Mouse (Mus musculus): ENCODE measurements around the gene Ube2t.

The Ube2t gene

GRCm38 (mm10) chr1:134995954-134996353, 33.6 kb downstream of the Ube2t start:
- DNase-seq = peak; percentile 29

GRCm38 (mm10) chr1:134996471-134996870, 34.1 kb downstream of the Ube2t start:
- DNase-seq = no peak

GRCm38 (mm10) chr1:134997568-134997967, 35.2 kb downstream of the Ube2t start:
- DNase-seq = no peak

- no peak for DNase-seq
These were observed 35.9 kb downstream of the Ube2t start for GRCm38 (mm10) chr1:134998231-134998630.

- DNase-seq = no peak
These were observed 38.2 kb downstream of the Ube2t start for GRCm38 (mm10) chr1:135000527-135000926.

- no peak for DNase-seq
These were observed 41.0 kb downstream of the Ube2t start for GRCm38 (mm10) chr1:135003346-135003745.

GRCm38 (mm10) chr1:135005696-135006095, 43.3 kb downstream of the Ube2t start:
- DNase-seq = no peak

- no peak for DNase-seq
These were observed 47.5 kb downstream of the Ube2t start for GRCm38 (mm10) chr1:135009833-135010232.

- no peak for DNase-seq
These were observed 49.5 kb downstream of the Ube2t start for GRCm38 (mm10) chr1:135011912-135012311.

- DNase-seq = no peak
These were observed 50.1 kb downstream of the Ube2t start for GRCm38 (mm10) chr1:135012472-135012871.

- no peak for DNase-seq
These were observed 52.6 kb downstream of the Ube2t start for GRCm38 (mm10) chr1:135014921-135015445.

- no peak for DNase-seq
These were observed 54.7 kb downstream of the Ube2t start for GRCm38 (mm10) chr1:135016907-135017655.

GRCm38 (mm10) chr1:135017656-135018015, 55.3 kb downstream of the Ube2t start:
- DNase-seq = no peak

- DNase-seq = peak; percentile 37
These were observed 56.9 kb downstream of the Ube2t start for GRCm38 (mm10) chr1:135019087-135019774.

- DNase-seq = no peak
These were observed 57.4 kb downstream of the Ube2t start for GRCm38 (mm10) chr1:135019775-135020167.

- no peak for DNase-seq
These were observed 58.0 kb downstream of the Ube2t start for GRCm38 (mm10) chr1:135020281-135020940.

GRCm38 (mm10) chr1:135020970-135021369, 58.6 kb downstream of the Ube2t start:
- DNase-seq = peak; percentile 62

- DNase-seq = no peak
These were observed 59.6 kb downstream of the Ube2t start for GRCm38 (mm10) chr1:135021936-135022335.

- DNase-seq = no peak
These were observed 61.2 kb downstream of the Ube2t start for GRCm38 (mm10) chr1:135023583-135023982.
